Mouse (Mus musculus) heart, adult 2 months (tissue): ENCODE data around the gene Hist2h2ac.
"Not testable (repeated sequence)": the region's sequence is repeated elsewhere in the genome, so short reads cannot be mapped to it uniquely, and the experiment has no call there.

Experiments used
- CTCF ChIP-seq: fragments of 200-600 bp; IDR thresholded peaks from 2 replicates; pipeline ENCODE4 v1.8.1; 2022; ENCODE audit warnings: antibody characterized with exemption, mild to moderate bottlenecking, moderate library complexity
- EP300 ChIP-seq: fragments of 200-500 bp; IDR thresholded peaks from 2 replicates; pipeline ENCODE4 v1.6.1; 2011; ENCODE audit warnings: low read depth, low read length, control low read depth; ENCODE audit not compliant: insufficient read depth
- POLR2A ChIP-seq: fragments of 200-500 bp; IDR thresholded peaks from 2 replicates; pipeline ENCODE4 v1.6.1; 2011; ENCODE audit warnings: mild to moderate bottlenecking, low read depth, low read length, control low read depth; ENCODE audit not compliant: insufficient read depth

DNA sequence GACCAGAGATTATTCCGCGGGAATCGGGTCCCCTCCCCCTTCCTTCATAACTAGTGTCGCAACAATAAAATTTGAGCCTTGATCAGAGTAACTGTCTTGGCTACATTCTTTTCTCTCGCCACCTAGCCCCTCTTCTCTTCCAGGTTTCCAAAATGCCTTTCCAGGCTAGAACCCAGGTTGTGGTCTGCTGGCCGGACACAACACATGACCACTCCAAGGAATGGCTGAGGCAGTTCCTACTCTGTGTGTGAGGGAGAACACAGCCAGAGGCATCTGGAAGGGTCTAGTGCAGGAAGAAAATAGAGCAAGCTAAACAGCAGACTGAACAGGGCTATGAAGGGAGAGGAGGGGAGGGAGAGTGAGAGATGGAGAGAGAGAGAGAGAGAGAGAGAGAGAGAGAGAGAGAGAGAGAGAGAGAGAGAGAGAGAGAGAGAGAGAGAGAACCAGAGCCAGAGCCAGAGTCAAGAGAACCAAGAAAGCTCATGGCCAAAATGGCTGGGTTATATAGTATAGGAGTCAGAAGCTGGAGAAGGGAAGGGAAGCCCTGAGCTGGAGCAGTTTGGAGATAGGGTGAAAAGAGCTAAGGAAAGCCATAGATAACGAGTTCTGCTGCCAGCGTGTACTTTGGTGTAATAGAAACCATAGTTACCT lies 22.0 kb downstream of the Hist2h2ac start:
- not testable (repeated sequence) for TF ChIP-seq POLR2A, CTCF, EP300
